Mouse (Mus musculus): Measurements from ENCODE around the gene Sorcs2.

The Sorcs2 gene

DNA sequence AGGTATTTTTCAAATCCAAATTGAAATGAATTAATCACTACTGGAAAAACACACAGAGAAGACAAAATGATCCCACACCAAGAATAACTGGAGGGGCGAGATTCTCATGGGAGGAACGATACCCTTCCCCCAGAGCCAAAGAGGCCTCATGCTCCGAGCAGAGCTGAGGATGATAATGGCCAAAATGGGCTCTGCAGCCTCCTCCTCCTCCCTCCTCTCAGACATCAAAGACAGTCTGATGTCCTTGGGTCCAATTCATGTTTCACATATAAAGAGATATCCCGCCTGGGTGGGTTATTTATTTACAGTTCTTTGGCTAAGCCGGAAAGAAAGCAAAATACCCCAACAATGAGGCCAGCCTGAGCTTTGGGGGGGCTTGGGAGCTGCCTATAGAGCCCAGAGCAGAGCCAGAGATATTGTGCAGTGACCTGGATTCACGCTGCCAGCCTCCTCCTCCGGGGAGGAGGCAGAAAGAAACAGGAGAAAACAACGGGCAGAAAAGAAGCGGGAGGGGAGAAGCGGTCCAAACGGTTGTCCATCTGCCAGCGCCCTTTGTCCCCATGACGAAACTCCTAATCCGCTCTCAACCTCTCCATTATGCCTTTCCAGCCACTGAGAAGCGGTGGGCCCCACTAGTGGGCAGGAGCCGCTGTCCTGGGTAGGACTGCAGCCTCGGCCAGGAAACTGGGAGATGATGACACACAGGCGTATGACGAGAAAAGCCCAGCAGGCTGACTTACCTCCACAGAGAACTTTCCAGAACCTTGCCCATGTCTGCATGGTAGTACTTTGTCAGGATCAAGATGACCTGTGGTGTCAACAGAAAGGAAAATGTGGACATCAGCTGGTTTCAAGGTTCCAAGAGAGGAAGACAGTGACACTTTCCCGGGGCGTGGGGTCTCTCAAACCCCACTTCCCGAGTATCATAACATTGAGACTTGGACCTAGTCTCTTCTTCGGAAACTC, 169.3 kb downstream of the Sorcs2 start:
- DNase-seq (ENCODE audit: low spot score), result no peak

- DNase-seq (ENCODE audit: low spot score), result no peak
Measured at GRCm38 (mm10) chr5:36226296-36226695, 171.6 kb downstream of the Sorcs2 start.

DNA sequence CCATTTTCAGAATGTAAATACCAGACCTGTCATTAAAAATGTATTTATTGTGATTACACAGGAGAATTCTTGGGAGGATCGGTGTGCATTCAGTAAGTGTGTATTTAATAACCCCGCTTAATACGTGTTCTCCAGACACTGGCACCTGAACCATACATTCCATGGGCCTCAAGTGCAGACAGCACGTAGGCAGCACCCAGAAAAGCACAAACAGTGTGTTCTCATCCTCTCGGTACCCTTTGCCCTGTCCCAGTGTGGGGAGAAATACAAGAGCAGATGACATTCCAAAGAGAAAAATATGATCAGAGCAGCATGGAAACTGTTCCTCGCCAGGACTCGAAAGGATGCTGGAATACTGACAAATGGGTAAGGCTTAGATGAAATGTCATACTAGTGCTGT, 172.1 kb downstream of the Sorcs2 start:
- no peak for DNase-seq (ENCODE audit: low spot score)

DNA sequence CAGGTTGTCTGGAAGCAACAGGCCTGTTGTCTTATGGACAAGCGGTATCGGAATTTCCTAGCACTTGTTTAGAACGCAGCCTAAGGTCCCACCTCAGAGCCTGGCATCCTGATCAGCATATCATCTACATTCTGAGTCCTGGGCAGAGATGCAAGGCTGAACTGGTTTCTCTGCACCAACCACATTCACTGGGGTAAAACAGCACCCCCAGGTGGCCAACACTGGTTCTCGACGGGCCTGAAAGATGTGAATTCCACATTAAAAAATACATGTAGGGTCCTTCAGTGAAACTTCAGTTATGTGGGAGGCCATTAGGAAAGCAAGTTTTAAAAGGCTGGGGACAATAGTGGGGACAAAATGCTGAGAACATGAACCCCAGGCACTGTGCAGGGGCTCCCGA, 174.2 kb downstream of the Sorcs2 start:
- peak; percentile 82 for DNase-seq (ENCODE audit: low spot score)

DNA sequence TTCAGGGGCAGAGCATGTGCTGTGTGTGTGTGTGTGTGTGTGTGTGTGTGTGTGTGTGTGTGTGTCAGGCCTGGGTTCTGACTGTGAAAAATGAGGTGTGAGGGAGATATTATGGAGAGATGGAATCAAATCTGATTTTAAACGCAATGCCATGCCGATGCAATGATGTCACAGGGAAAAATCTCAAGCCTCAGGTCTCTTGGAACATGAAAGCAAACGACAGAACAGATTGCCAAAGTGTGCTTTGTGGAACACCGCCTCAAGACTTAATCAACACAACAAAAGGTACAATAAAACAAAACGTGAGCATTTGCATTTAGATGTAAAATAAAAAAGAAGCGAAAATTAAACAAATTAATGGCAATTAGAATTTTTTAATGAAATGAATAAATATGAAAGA, 177.3 kb downstream of the Sorcs2 start:
- DNase-seq (ENCODE audit: low spot score), result no peak

GRCm38 (mm10) chr5:36220105-36220504, 177.8 kb downstream of the Sorcs2 start:
- no peak for DNase-seq (ENCODE audit: low spot score)

DNA sequence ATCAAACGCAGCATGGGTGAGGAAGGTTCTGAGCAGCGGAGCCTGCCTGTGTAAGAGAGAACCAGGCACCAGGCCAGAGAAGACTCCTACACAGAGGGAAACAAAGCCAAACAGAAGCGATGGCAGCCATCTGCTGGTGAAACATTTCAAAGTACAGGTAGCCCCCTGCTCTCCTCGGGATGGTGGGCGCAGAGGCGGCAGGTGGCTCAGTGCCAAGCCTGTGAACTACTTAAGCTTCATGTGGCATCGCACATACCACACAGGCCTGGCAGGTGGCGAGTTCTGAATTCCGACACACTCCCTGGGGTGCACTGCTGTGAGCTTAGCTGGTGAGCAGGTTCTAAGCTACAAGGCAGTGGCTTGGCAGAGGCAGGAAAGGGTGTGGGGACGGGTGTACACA, 184.6 kb downstream of the Sorcs2 start:
- DNase-seq (ENCODE audit: low spot score), result peak; percentile 94

GRCm38 (mm10) chr5:36208803-36209202, 189.1 kb downstream of the Sorcs2 start:
- no peak for DNase-seq (ENCODE audit: low spot score)

- no peak for DNase-seq (ENCODE audit: low spot score)
Measured at GRCm38 (mm10) chr5:36205397-36205796, 192.5 kb downstream of the Sorcs2 start.

GRCm38 (mm10) chr5:36203916-36204315, 194.0 kb downstream of the Sorcs2 start, which contains the start of gene Psapl1:
Gene Psapl1, plus strand, starts transcription at chr5:36204021.
- DNase-seq (ENCODE audit: low spot score), result no peak

GRCm38 (mm10) chr5:36203421-36203820, 194.5 kb downstream of the Sorcs2 start:
- peak; percentile 65 for DNase-seq (ENCODE audit: low spot score)

GRCm38 (mm10) chr5:36202781-36203180, 195.2 kb downstream of the Sorcs2 start:
- no peak for DNase-seq (ENCODE audit: low spot score)

GRCm38 (mm10) chr5:36199519-36199918, 198.4 kb downstream of the Sorcs2 start:
- no peak for DNase-seq (ENCODE audit: low spot score)

- no peak for DNase-seq (ENCODE audit: low spot score)
Measured at GRCm38 (mm10) chr5:36195436-36195835, 202.5 kb downstream of the Sorcs2 start.

- no peak for DNase-seq (ENCODE audit: low spot score)
Measured at GRCm38 (mm10) chr5:36194631-36195030, 203.3 kb downstream of the Sorcs2 start.

- no peak for DNase-seq (ENCODE audit: low spot score)
Measured at GRCm38 (mm10) chr5:36192677-36193076, 205.3 kb downstream of the Sorcs2 start.

GRCm38 (mm10) chr5:36191876-36192275, 206.1 kb downstream of the Sorcs2 start:
- DNase-seq (ENCODE audit: low spot score), result peak; percentile 25

- no peak for DNase-seq (ENCODE audit: low spot score)
Measured at GRCm38 (mm10) chr5:36191285-36191684, 206.7 kb downstream of the Sorcs2 start.

DNA sequence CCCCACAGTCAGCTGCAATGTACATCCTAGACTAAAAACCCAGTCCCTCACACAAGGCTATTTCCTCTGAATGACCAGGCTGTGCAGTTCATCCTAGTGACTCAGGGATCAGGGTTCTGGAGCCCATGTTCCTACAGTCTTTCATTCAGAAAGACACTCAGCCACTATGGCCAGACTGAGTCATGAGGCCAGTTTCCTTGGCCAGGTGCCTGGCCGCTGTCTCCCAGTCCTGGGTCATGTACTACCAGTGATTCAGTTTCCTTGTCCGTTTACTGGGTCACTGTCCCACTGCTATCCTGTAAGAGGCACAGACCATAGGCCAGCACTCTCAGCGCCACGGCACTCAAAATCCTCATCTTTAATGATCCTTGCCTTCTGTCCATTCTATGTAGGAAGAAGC, 209.6 kb downstream of the Sorcs2 start:
- DNase-seq (ENCODE audit: low spot score), result no peak

DNA sequence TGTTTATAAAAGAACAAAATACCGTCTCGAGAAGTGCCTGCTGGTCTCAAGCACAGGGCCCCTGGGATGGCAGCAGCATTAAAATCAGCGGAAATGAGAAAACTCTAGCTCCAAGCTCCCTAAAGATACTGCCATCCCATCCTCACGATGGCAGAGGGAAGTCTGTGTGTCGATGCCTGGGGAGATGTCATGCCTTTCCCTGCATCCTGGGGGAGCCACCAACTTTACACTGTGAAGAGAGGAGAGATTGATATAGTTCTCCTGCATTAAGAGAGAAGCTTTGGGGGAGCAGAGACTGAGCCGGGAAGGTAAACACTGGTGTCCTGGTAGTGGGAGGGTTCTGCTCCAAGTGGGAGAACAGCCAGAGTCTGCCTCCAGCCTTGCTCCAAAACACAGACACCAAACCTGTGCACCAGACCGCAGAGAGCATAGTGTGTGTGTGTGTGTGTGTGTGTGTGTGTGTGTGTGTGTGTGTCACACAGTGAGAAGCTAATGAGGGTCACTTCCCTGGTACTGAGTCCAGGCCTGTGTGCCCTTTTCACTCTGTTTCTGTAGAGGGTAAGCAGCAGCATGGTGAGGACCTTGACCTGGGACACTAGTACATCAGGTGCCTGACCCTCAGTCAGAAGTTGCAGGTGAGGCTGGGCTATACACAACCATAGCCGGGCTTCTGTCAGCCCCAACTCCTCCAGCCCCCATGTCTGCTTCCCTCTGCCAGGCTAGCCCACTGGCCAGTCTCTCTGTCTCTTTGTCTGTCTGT, 211.5 kb downstream of the Sorcs2 start:
- no peak for DNase-seq (ENCODE audit: low spot score)

- no peak for DNase-seq (ENCODE audit: low spot score)
Measured at GRCm38 (mm10) chr5:36182326-36182725, 215.6 kb downstream of the Sorcs2 start.

DNA sequence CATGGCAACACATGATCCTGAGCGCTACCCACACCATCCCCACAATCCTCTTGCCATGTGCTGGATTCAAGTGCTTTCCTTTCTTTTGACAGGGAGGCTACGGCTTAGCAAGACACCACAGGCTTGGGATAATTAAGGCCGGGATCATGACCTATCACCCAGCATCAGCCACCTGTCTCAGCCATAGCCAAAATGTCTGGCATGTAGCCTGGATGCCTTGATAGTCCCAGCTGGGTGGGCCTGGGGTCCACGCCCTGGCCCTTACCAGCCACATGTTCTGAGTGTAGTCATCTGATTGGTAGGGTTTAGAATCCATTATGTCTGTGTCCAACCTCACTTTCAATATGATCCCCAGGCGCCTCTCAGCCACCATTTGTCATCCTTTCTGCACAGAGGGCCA, 218.2 kb downstream of the Sorcs2 start:
- no peak for DNase-seq (ENCODE audit: low spot score)

GRCm38 (mm10) chr5:36178785-36179184, 219.2 kb downstream of the Sorcs2 start:
- DNase-seq (ENCODE audit: low spot score), result no peak

Data from layer of hippocampus, adult 11-12 months (tissue).